ENCODE assay signal across 26 mouse cellular contexts in genomic region chr11:46109206-46109605, GRCm38 (mm10). TPM values are rescaled to one million over a fixed set of nuclear protein-coding genes. Genes with fewer than 3 reads are reported as not detected.
DNase-seq lines count a peak whose midpoint lies in the region; ATAC-seq and TF ChIP-seq lines count a peak whose summit lies in the region.
"Had no signal": no experiment of that assay in that cellular context is flagged by ENCODE, and none has a peak within 500 bp of the region (broad histone marks: within the 10 kb centered on the region; RNA-seq: fewer than 3 reads in every experiment).

No protein-coding gene starts in this region.

- H3K9me3 ChIP-seq in forebrain, embryonic 12.5 days, result no peaks in the 10 kb centered on the region
- no peaks in the 10 kb centered on the region for H3K9me3 ChIP-seq in forebrain, embryonic 10.5 days
- no peaks in the 10 kb centered on the region for H3K9me3 ChIP-seq in heart, embryonic 11.5 days (replicated peaks; ENCODE audit: control insufficient read depth, low read length)
- no peaks in the 10 kb centered on the region for H3K9me3 ChIP-seq in midbrain, embryonic 13.5 days
- H3K9me3 ChIP-seq in midbrain, embryonic 11.5 days (ENCODE audit: control insufficient read depth, low read length), result no peaks in the 10 kb centered on the region
- H3K9me3 ChIP-seq: embryonic facial prominence, embryonic 15.5 days; G1E; heart, embryonic 10.5 days; hindbrain, embryonic 12.5 days; intestine, embryonic 15.5 days had no signal

- TF ChIP-seq EP300 in heart, adult 2 months (IDR thresholded peaks at IDR 0.05; ENCODE audit: insufficient read depth, low read depth, low read length), result no peak

- no peak overlapping the region for H3K4me2 ChIP-seq in forebrain, embryonic 12.5 days
- H3K4me2 ChIP-seq in heart, embryonic 11.5 days, result no peak overlapping the region
- no peak overlapping the region for H3K4me2 ChIP-seq in midbrain, embryonic 13.5 days (replicated peaks)
- H3K4me2 ChIP-seq in midbrain, embryonic 11.5 days, result no peak overlapping the region
- H3K4me2 ChIP-seq: embryonic facial prominence, embryonic 15.5 days; hindbrain, embryonic 12.5 days; intestine, embryonic 15.5 days had no signal

- intact Hi-C loops in heart, adult 2 months (cut with DNase I), result no loop called here

- WGBS in forebrain, embryonic 12.5 days, result 68% methylated on average over 5 of the region's 5 CpGs
- 90% methylated on average over 5 of the region's 5 CpGs for WGBS in forebrain, embryonic 10.5 days
- 73% methylated on average over 5 of the region's 5 CpGs for WGBS in heart, adult 2 months
- 95% methylated on average over 5 of the region's 5 CpGs for WGBS in heart, embryonic 11.5 days (ENCODE audit: insufficient replicate concordance)
- 74% methylated on average over 5 of the region's 5 CpGs for WGBS in midbrain, embryonic 13.5 days
- WGBS in midbrain, embryonic 11.5 days, result 86% methylated on average over 5 of the region's 5 CpGs

- TF ChIP-seq CTCF in heart, adult 2 months (IDR thresholded peaks at IDR 0.05), result no peak
- no peak for TF ChIP-seq CTCF in brain, embryonic 14.5 days (IDR thresholded peaks at IDR 0.05; ENCODE audit: borderline replicate concordance, extremely low read depth, insufficient read depth, insufficient read length)

- no peak overlapping the region for H3K4me3 ChIP-seq in forebrain, embryonic 12.5 days (replicated peaks)
- no peak overlapping the region for H3K4me3 ChIP-seq in forebrain, embryonic 10.5 days
- no peak overlapping the region for H3K4me3 ChIP-seq in heart, adult 2 months
- H3K4me3 ChIP-seq in heart, embryonic 11.5 days (ENCODE audit: low read depth, low read length), result no peak overlapping the region
- no peak overlapping the region for H3K4me3 ChIP-seq in midbrain, embryonic 13.5 days (replicated peaks)
- H3K4me3 ChIP-seq in midbrain, embryonic 11.5 days (ENCODE audit: low read depth, low read length), result no peak overlapping the region
- H3K4me3 ChIP-seq: embryonic facial prominence, embryonic 15.5 days; erythroblast, embryonic 14.5 days; gastrocnemius, adult 2 months; heart, embryonic 10.5 days; hindbrain, embryonic 12.5 days; intestine, embryonic 15.5 days had no signal

- no peaks in the 10 kb centered on the region for H3K79me2 ChIP-seq in heart, adult 2 months (replicated peaks; ENCODE audit: control insufficient read depth, insufficient read depth, low read length)

- H3K27me3 ChIP-seq in forebrain, embryonic 12.5 days, result no peaks in the 10 kb centered on the region
- H3K27me3 ChIP-seq in forebrain, embryonic 10.5 days (ENCODE audit: poor library complexity, severe bottlenecking), result no peaks in the 10 kb centered on the region
- no peaks in the 10 kb centered on the region for H3K27me3 ChIP-seq in heart, adult 2 months (ENCODE audit: control insufficient read depth, insufficient read depth, low read length)
- H3K27me3 ChIP-seq in heart, embryonic 11.5 days (ENCODE audit: control insufficient read depth, insufficient read depth, low read length), result no peaks in the 10 kb centered on the region
- no peaks in the 10 kb centered on the region for H3K27me3 ChIP-seq in midbrain, embryonic 13.5 days
- H3K27me3 ChIP-seq in midbrain, embryonic 11.5 days (ENCODE audit: control insufficient read depth, insufficient read depth, low read length), result no peaks in the 10 kb centered on the region
- H3K27me3 ChIP-seq: embryonic facial prominence, embryonic 15.5 days; hindbrain, embryonic 12.5 days; intestine, embryonic 15.5 days had no signal

- no peaks in the 10 kb centered on the region for H3K4me1 ChIP-seq in forebrain, embryonic 12.5 days
- H3K4me1 ChIP-seq in forebrain, embryonic 10.5 days, result no peaks in the 10 kb centered on the region
- peaks cover 16% of the 10 kb centered on the region for H3K4me1 ChIP-seq in heart, adult 2 months (ENCODE audit: control insufficient read depth, insufficient read depth, low read length)
- H3K4me1 ChIP-seq in heart, embryonic 11.5 days (ENCODE audit: control insufficient read depth, insufficient read depth, low read length), result peaks cover 6% of the 10 kb centered on the region; the same call in 1 of the 2 replicates
- no peaks in the 10 kb centered on the region for H3K4me1 ChIP-seq in midbrain, embryonic 13.5 days (replicated peaks)
- H3K4me1 ChIP-seq in midbrain, embryonic 11.5 days (ENCODE audit: control insufficient read depth, insufficient read depth, low read length), result no peaks in the 10 kb centered on the region
- H3K4me1 ChIP-seq: embryonic facial prominence, embryonic 15.5 days; hindbrain, embryonic 12.5 days; intestine, embryonic 15.5 days had no signal

- no peaks in the 10 kb centered on the region for H3K36me3 ChIP-seq in forebrain, embryonic 12.5 days (replicated peaks)
- H3K36me3 ChIP-seq in forebrain, embryonic 10.5 days (replicated peaks), result 0 out of 2 replicates have a peak, but pooled peaks cover 2% of the 10 kb centered on the region
- peaks cover 9% of the 10 kb centered on the region for H3K36me3 ChIP-seq in heart, adult 2 months (ENCODE audit: control insufficient read depth, insufficient read depth, low read length)
- H3K36me3 ChIP-seq in heart, embryonic 11.5 days (ENCODE audit: control insufficient read depth, insufficient read depth, low read length), result 0 out of 2 replicates have a peak, but pooled peaks cover 4% of the 10 kb centered on the region
- H3K36me3 ChIP-seq in midbrain, embryonic 13.5 days, result peaks cover 6% of the 10 kb centered on the region; the same call in 1 of the 2 replicates
- H3K36me3 ChIP-seq in midbrain, embryonic 11.5 days (ENCODE audit: control insufficient read depth, insufficient read depth, low read length), result no peaks in the 10 kb centered on the region
- H3K36me3 ChIP-seq: G1E had no signal

- ATAC-seq in forebrain, embryonic 12.5 days (ENCODE audit: low FRiP score), result peak; percentile 53; the same call in 1 of the 2 replicates
- no peak for ATAC-seq in heart, embryonic 11.5 days (replicated peaks; ENCODE audit: insufficient number of reproducible peaks, low FRiP score, low TSS enrichment)
- 0 out of 2 replicates have a peak, but pooled peaks have one; percentile 20 for ATAC-seq in midbrain, embryonic 13.5 days
- ATAC-seq in midbrain, embryonic 11.5 days (ENCODE audit: low FRiP score), result no peak
- ATAC-seq: CD4-positive, CD25-positive, alpha-beta regulatory T cell, adult 4 months; intestine, embryonic 15.5 days had no signal

- no peak overlapping the region for H3K9ac ChIP-seq in forebrain, embryonic 12.5 days
- H3K9ac ChIP-seq in heart, adult 2 months (ENCODE audit: low read depth, low read length), result no peak overlapping the region
- H3K9ac ChIP-seq in heart, embryonic 11.5 days (ENCODE audit: low read depth, low read length), result no peak overlapping the region
- no peak overlapping the region for H3K9ac ChIP-seq in midbrain, embryonic 13.5 days (replicated peaks)
- H3K9ac ChIP-seq in midbrain, embryonic 11.5 days (ENCODE audit: low read length), result no peak overlapping the region
- H3K9ac ChIP-seq: embryonic facial prominence, embryonic 15.5 days; hindbrain, embryonic 12.5 days; intestine, embryonic 15.5 days had no signal

- no peak for TF ChIP-seq POLR2A in heart, adult 2 months (IDR thresholded peaks at IDR 0.05; ENCODE audit: insufficient read depth, low read depth, low read length)
- no peak for TF ChIP-seq POLR2A in brain, embryonic 14.5 days (IDR thresholded peaks at IDR 0.05; ENCODE audit: borderline replicate concordance, extremely low read depth, insufficient read depth, insufficient read length, poor library complexity, severe bottlenecking)

- no peak for DNase-seq in forebrain, embryonic 10.5 days (ENCODE audit: extremely low spot score, low spot score)
- no peak for DNase-seq in heart, adult 2 months
- no peak for DNase-seq in midbrain, embryonic 11.5 days (ENCODE audit: low spot score, missing footprints)
- peak; percentile 71 for DNase-seq in brain, embryonic 14.5 days (ENCODE audit: low read depth)
- DNase-seq: adrenal gland, adult 8-10 months; adrenal gland, postnatal 36 days; B cell, adult 2 months; cerebellum, adult 11 months; cerebellum, adult 8-10 months; cerebellum, postnatal 14 days; embryo, embryonic 11 days; gastrocnemius, adult 2 months; gastrocnemius, postnatal 25 days; heart, postnatal 36 days had no signal

- no peak overlapping the region for H3K27ac ChIP-seq in forebrain, embryonic 12.5 days
- no peak overlapping the region for H3K27ac ChIP-seq in forebrain, embryonic 10.5 days
- H3K27ac ChIP-seq in heart, adult 2 months, result peak overlapping the region; percentile 83
- no peak overlapping the region for H3K27ac ChIP-seq in heart, embryonic 11.5 days (ENCODE audit: low read depth, low read length)
- H3K27ac ChIP-seq in midbrain, embryonic 13.5 days, result no peak overlapping the region
- no peak overlapping the region for H3K27ac ChIP-seq in midbrain, embryonic 11.5 days (ENCODE audit: low read depth, low read length)
- H3K27ac ChIP-seq: embryonic facial prominence, embryonic 15.5 days; heart, embryonic 10.5 days; hindbrain, embryonic 12.5 days; intestine, embryonic 15.5 days had no signal

RNA-seq across cellular contexts. Expression of gene Adam19, which starts 53.4 kb away (rescaled TPM):
- polyA plus RNA-seq in forebrain, embryonic 12.5 days (2016; fragmentation: Nextera tagmentation; extraction: Ambion mirVana), result 9.7 and 10.2 TPM in 2 replicates
- 10.7 TPM in 2 replicates for polyA plus RNA-seq in forebrain, embryonic 10.5 days (2016; fragmentation: Nextera tagmentation; extraction: Ambion mirVana)
- total RNA-seq in heart, adult 2 months (2021), result 10 to 100 TPM; 21.9 to 63.9 TPM
- 17.7 and 32.1 TPM in 2 replicates for polyA plus RNA-seq in heart, adult 2 months (2012; rRNA removed)
- 24.4 and 31.7 TPM in 2 replicates for polyA plus RNA-seq in heart, embryonic 11.5 days (2014; fragmentation: Nextera tagmentation; extraction: Ambion mirVana)
- 8.8 and 10.5 TPM in 2 replicates for polyA plus RNA-seq in midbrain, embryonic 13.5 days (2015; fragmentation: Nextera tagmentation; extraction: Ambion mirVana)
- 6.1 and 6.6 TPM in 2 replicates for polyA plus RNA-seq in midbrain, embryonic 11.5 days (2014; fragmentation: Nextera tagmentation; extraction: Ambion mirVana)
- polyA plus RNA-seq in brain, embryonic 14.5 days (2012; rRNA removed), result 15.5 and 22.8 TPM in 2 replicates
- polyA plus RNA-seq: G1E had no signal

RNA-seq across cellular contexts. Expression of gene Gm12166, which starts 57.1 kb away (rescaled TPM):
- 3.1 and 3.2 TPM in 2 replicates for polyA plus RNA-seq in forebrain, embryonic 12.5 days (2016; fragmentation: Nextera tagmentation; extraction: Ambion mirVana)
- 2.5 and 3.8 TPM in 2 replicates for polyA plus RNA-seq in forebrain, embryonic 10.5 days (2016; fragmentation: Nextera tagmentation; extraction: Ambion mirVana)
- 1 to 10 TPM; 1.2 to 1.6 TPM for total RNA-seq in heart, adult 2 months (2021)
- polyA plus RNA-seq in heart, adult 2 months (2012; rRNA removed), result 4.4 and 4.6 TPM in 2 replicates
- polyA plus RNA-seq in heart, embryonic 11.5 days (2014; fragmentation: Nextera tagmentation; extraction: Ambion mirVana), result 2.4 and 9.0 TPM in 2 replicates
- 6.1 and 7.1 TPM in 2 replicates for polyA plus RNA-seq in midbrain, embryonic 13.5 days (2015; fragmentation: Nextera tagmentation; extraction: Ambion mirVana)
- 1.4 and 2.5 TPM in 2 replicates for polyA plus RNA-seq in midbrain, embryonic 11.5 days (2014; fragmentation: Nextera tagmentation; extraction: Ambion mirVana)
- polyA plus RNA-seq in brain, embryonic 14.5 days (2012; rRNA removed), result 4.6 and 6.3 TPM in 2 replicates

RNA-seq across cellular contexts. Expression of gene Nipal4, which starts 57.1 kb away (rescaled TPM):
- polyA plus RNA-seq in forebrain, embryonic 12.5 days (2016; fragmentation: Nextera tagmentation; extraction: Ambion mirVana), result 0.59 and 0.84 TPM in 2 replicates
- polyA plus RNA-seq in forebrain, embryonic 10.5 days (2016; fragmentation: Nextera tagmentation; extraction: Ambion mirVana), result 1.6 and 1.7 TPM in 2 replicates
- total RNA-seq in heart, adult 2 months (2021), result under 1 TPM; 0.11 to 0.18 TPM
- 0.18 and 0.20 TPM in 2 replicates for polyA plus RNA-seq in heart, adult 2 months (2012; rRNA removed)
- 12.2 and 18.2 TPM in 2 replicates for polyA plus RNA-seq in heart, embryonic 11.5 days (2014; fragmentation: Nextera tagmentation; extraction: Ambion mirVana)
- polyA plus RNA-seq in midbrain, embryonic 13.5 days (2015; fragmentation: Nextera tagmentation; extraction: Ambion mirVana), result 0.63 and 1.1 TPM in 2 replicates
- polyA plus RNA-seq in midbrain, embryonic 11.5 days (2014; fragmentation: Nextera tagmentation; extraction: Ambion mirVana), result 1.0 and 1.4 TPM in 2 replicates
- 0.59 and 0.83 TPM in 2 replicates for polyA plus RNA-seq in brain, embryonic 14.5 days (2012; rRNA removed)
- total RNA-seq: adrenal gland, postnatal 36 days; common myeloid progenitor, adult 5-6 weeks; G1E; gastrocnemius, adult 2 months; gastrocnemius, postnatal 25 days; granulocyte monocyte progenitor cell, adult 5-6 weeks had no signal
- polyA plus RNA-seq: erythroblast, embryonic 14.5 days; G1E had no signal

Comparison
In these comparisons a context has a peak if more than half of its experiments do, and no peak if none do; other contexts are left out.
1. ATAC-seq: peak in forebrain, embryonic 12.5 days (single experiment) and midbrain, embryonic 13.5 days (single experiment); none in heart, embryonic 11.5 days (single experiment) and midbrain, embryonic 11.5 days (single experiment).